In the genomic region with DNA sequence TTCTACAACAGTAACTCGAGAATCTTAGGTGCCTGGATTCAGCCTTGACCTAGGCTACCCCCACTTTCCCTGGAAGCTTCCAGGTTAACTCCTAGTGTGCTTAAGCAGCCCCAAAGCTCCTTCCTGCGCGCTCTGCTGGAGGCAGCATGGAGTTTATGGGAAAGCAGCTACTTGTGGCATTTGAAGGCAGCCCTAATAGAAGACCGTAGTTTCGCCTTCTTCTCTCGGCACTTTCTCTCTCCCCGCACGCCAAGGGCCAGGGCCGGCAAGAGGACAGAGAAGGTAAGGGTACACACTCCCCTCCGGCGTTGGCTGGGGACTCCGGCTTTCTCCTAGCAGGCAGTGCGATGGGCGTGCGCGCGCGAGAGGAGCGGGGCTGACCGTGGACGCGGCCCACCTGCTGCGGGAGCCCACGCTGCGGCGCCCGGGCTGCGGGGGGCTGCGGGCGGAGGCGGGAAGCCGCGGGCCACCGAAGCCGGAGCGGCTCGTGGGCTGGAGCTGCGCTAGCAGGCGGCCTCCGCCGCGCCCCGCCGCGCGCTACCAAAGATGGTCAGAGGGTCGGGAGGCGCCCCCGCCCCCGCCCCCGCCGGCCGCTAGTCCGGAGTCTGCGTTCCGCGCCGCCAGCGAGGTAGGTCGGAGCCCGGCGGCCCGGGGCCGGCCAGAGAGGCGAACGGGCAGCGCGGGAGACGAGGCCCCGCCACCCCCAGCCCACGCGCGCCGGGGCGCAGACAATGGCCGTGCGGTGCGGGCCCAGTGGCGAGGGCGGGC, we compare ENCODE assay signal across 7 mouse cellular contexts. TPM values are rescaled to one million over a fixed set of nuclear protein-coding genes. Genes with fewer than 3 reads are reported as not detected.
A peak's percentile ranks its signal among the peaks of the same experiment; 100 is the strongest.
DNase-seq lines count a peak whose midpoint lies in the region; ATAC-seq and TF ChIP-seq lines count a peak whose summit lies in the region.

No protein-coding gene starts in this region.

- no peak for TF ChIP-seq POLR2A in spleen, adult 2 months (IDR thresholded peaks at IDR 0.05; ENCODE audit: low read depth, low read length)

- peak overlapping the region; percentile 96 for H3K27ac ChIP-seq in hindbrain, embryonic 14.5 days
- H3K27ac ChIP-seq in limb, embryonic 11.5 days (replicated peaks; ENCODE audit: low read depth, low read length): peak overlapping the region; percentile 92
- H3K27ac ChIP-seq in midbrain, embryonic 11.5 days (ENCODE audit: low read depth, low read length): peak overlapping the region; percentile 87
- H3K27ac ChIP-seq in spleen, adult 2 months (ENCODE audit: insufficient read depth, low read length): peak overlapping the region; percentile 55

- peak; percentile 60 to 86 for DNase-seq in adrenal gland, adult (ENCODE audit: inconsistent age in 2 of 2, low spot score in 1 of 2)
- peak; percentile 79 to 80 for DNase-seq in cerebellum, postnatal 10 days
- DNase-seq in frontal cortex, postnatal 14 days (ENCODE audit: low spot score in 2 of 2): peak; percentile 33 to 41
- DNase-seq in hindbrain, embryonic 14.5 days (ENCODE audit: low spot score): peak; percentile 66
- peak; percentile 81 for DNase-seq in limb, embryonic 11.5 days (ENCODE audit: low spot score)
- DNase-seq in midbrain, embryonic 11.5 days (ENCODE audit: low spot score, missing footprints): peak; percentile 95
- no peak for DNase-seq in spleen, adult 2 months (ENCODE audit: low read depth in 1 of 2, low spot score in 2 of 2)

- H3K9me3 ChIP-seq in hindbrain, embryonic 14.5 days (ENCODE audit: control insufficient read depth, low read length): no peaks in the 10 kb centered on the region
- H3K9me3 ChIP-seq in limb, embryonic 11.5 days (ENCODE audit: control insufficient read depth, low read length): no peaks in the 10 kb centered on the region
- no peaks in the 10 kb centered on the region for H3K9me3 ChIP-seq in midbrain, embryonic 11.5 days (ENCODE audit: control insufficient read depth, low read length)

- H3K27me3 ChIP-seq in hindbrain, embryonic 14.5 days (ENCODE audit: control insufficient read depth, insufficient read depth, low read length): no peaks in the 10 kb centered on the region
- no peaks in the 10 kb centered on the region for H3K27me3 ChIP-seq in limb, embryonic 11.5 days (ENCODE audit: control insufficient read depth, insufficient read depth, low read length)
- H3K27me3 ChIP-seq in midbrain, embryonic 11.5 days (ENCODE audit: control insufficient read depth, insufficient read depth, low read length): no peaks in the 10 kb centered on the region
- H3K27me3 ChIP-seq in spleen, adult 2 months (ENCODE audit: control insufficient read depth, insufficient read depth, low read length): peaks cover 12% of the 10 kb centered on the region

- peak; percentile 87 for ATAC-seq in hindbrain, embryonic 14.5 days (ENCODE audit: low FRiP score)
- ATAC-seq in limb, embryonic 11.5 days (ENCODE audit: insufficient number of reproducible peaks, low FRiP score, low TSS enrichment, low read depth): peak; percentile 65
- peak; percentile 87 for ATAC-seq in midbrain, embryonic 11.5 days (ENCODE audit: low FRiP score)

- H3K36me3 ChIP-seq in hindbrain, embryonic 14.5 days (replicated peaks; ENCODE audit: control insufficient read depth, insufficient read depth): no peaks in the 10 kb centered on the region; the same call in 1 of the 2 replicates
- H3K36me3 ChIP-seq in limb, embryonic 11.5 days (ENCODE audit: control insufficient read depth, insufficient read depth, low read length): peaks cover 4% of the 10 kb centered on the region; the same call in 1 of the 2 replicates
- no peaks in the 10 kb centered on the region for H3K36me3 ChIP-seq in midbrain, embryonic 11.5 days (ENCODE audit: control insufficient read depth, insufficient read depth, low read length)
- H3K36me3 ChIP-seq in spleen, adult 2 months (ENCODE audit: control insufficient read depth, insufficient read depth, low read length): no peaks in the 10 kb centered on the region

- H3K4me2 ChIP-seq in hindbrain, embryonic 14.5 days (replicated peaks): peak overlapping the region; percentile 55
- H3K4me2 ChIP-seq in limb, embryonic 11.5 days (ENCODE audit: low read depth, severe bottlenecking): peak overlapping the region; percentile 58
- H3K4me2 ChIP-seq in midbrain, embryonic 11.5 days: peak overlapping the region; percentile 92

- WGBS in hindbrain, embryonic 14.5 days: under 1% methylated on average over 64 of the region's 80 CpGs
- WGBS in limb, embryonic 11.5 days: under 1% methylated on average over 60 of the region's 80 CpGs
- under 1% methylated on average over 44 of the region's 80 CpGs for WGBS in midbrain, embryonic 11.5 days
- under 1% methylated on average over 77 of the region's 80 CpGs for WGBS in spleen, adult 2 months

- H3K9ac ChIP-seq in hindbrain, embryonic 14.5 days: peak overlapping the region; percentile 94
- H3K9ac ChIP-seq in limb, embryonic 11.5 days (ENCODE audit: low read length): peak overlapping the region; percentile 96
- peak overlapping the region; percentile 97 for H3K9ac ChIP-seq in midbrain, embryonic 11.5 days (ENCODE audit: low read length)

- peak overlapping the region; percentile 83 for H3K4me3 ChIP-seq in hindbrain, embryonic 14.5 days (replicated peaks; ENCODE audit: low read length)
- peak overlapping the region; percentile 64 for H3K4me3 ChIP-seq in limb, embryonic 11.5 days (ENCODE audit: low read depth, low read length)
- peak overlapping the region; percentile 79 for H3K4me3 ChIP-seq in midbrain, embryonic 11.5 days (ENCODE audit: low read depth, low read length)
- H3K4me3 ChIP-seq in spleen, adult 2 months (ENCODE audit: extremely low read depth, insufficient read depth, insufficient read length): peak overlapping the region; percentile 61

- TF ChIP-seq CTCF in spleen, adult 2 months (IDR thresholded peaks at IDR 0.05; ENCODE audit: extremely low read depth, insufficient read depth, insufficient read length, insufficient replicate concordance): no peak

- peaks cover 26% of the 10 kb centered on the region for H3K4me1 ChIP-seq in hindbrain, embryonic 14.5 days (replicated peaks; ENCODE audit: control insufficient read depth, insufficient read depth, low read length)
- no peaks in the 10 kb centered on the region for H3K4me1 ChIP-seq in limb, embryonic 11.5 days (ENCODE audit: control insufficient read depth, insufficient read depth, low read length)
- H3K4me1 ChIP-seq in midbrain, embryonic 11.5 days (ENCODE audit: control insufficient read depth, insufficient read depth, low read length): peaks cover 15% of the 10 kb centered on the region
- H3K4me1 ChIP-seq in spleen, adult 2 months (ENCODE audit: control insufficient read depth, insufficient read depth, insufficient read length): peaks cover 3% of the 10 kb centered on the region

RNA-seq across cellular contexts. Expression of a gene that starts 0.8 kb away (rescaled TPM):
- 106 and 112 TPM in 2 replicates for polyA plus RNA-seq in hindbrain, embryonic 14.5 days (2014; fragmentation: Nextera tagmentation; extraction: Ambion mirVana)
- polyA plus RNA-seq in limb, embryonic 11.5 days (2014; fragmentation: Nextera tagmentation; extraction: Ambion mirVana): 31.6 and 35.7 TPM in 2 replicates
- 35.0 and 38.2 TPM in 2 replicates for polyA plus RNA-seq in midbrain, embryonic 11.5 days (2014; fragmentation: Nextera tagmentation; extraction: Ambion mirVana)
- polyA plus RNA-seq in spleen, adult 2 months (2012; rRNA removed): 1.4 and 1.9 TPM in 2 replicates

RNA-seq across cellular contexts. Expression of a gene that starts 33.1 kb away (rescaled TPM):
- polyA plus RNA-seq in hindbrain, embryonic 14.5 days (2014; fragmentation: Nextera tagmentation; extraction: Ambion mirVana): 40.2 and 47.0 TPM in 2 replicates
- 29.2 and 31.5 TPM in 2 replicates for polyA plus RNA-seq in limb, embryonic 11.5 days (2014; fragmentation: Nextera tagmentation; extraction: Ambion mirVana)
- 44.3 and 49.9 TPM in 2 replicates for polyA plus RNA-seq in midbrain, embryonic 11.5 days (2014; fragmentation: Nextera tagmentation; extraction: Ambion mirVana)
- polyA plus RNA-seq in spleen, adult 2 months (2012; rRNA removed): 34.2 and 74.5 TPM in 2 replicates

RNA-seq across cellular contexts. Expression of a gene that starts 33.2 kb away (rescaled TPM):
- polyA plus RNA-seq in hindbrain, embryonic 14.5 days (2014; fragmentation: Nextera tagmentation; extraction: Ambion mirVana): 2.0 and 2.3 TPM in 2 replicates
- 2.2 and 3.0 TPM in 2 replicates for polyA plus RNA-seq in limb, embryonic 11.5 days (2014; fragmentation: Nextera tagmentation; extraction: Ambion mirVana)
- polyA plus RNA-seq in midbrain, embryonic 11.5 days (2014; fragmentation: Nextera tagmentation; extraction: Ambion mirVana): 3.8 and 3.9 TPM in 2 replicates
- 0.08 TPM in 1 of 2 replicates, not detected in the other for polyA plus RNA-seq in spleen, adult 2 months (2012; rRNA removed)

RNA-seq across cellular contexts. Expression of a gene that starts 38.8 kb away (rescaled TPM):
- polyA plus RNA-seq in hindbrain, embryonic 14.5 days (2014; fragmentation: Nextera tagmentation; extraction: Ambion mirVana): 225 and 239 TPM in 2 replicates
- 423 and 426 TPM in 2 replicates for polyA plus RNA-seq in limb, embryonic 11.5 days (2014; fragmentation: Nextera tagmentation; extraction: Ambion mirVana)
- polyA plus RNA-seq in midbrain, embryonic 11.5 days (2014; fragmentation: Nextera tagmentation; extraction: Ambion mirVana): 440 and 468 TPM in 2 replicates
- polyA plus RNA-seq in spleen, adult 2 months (2012; rRNA removed): 1.5 and 1.6 TPM in 2 replicates

Comparison
In these comparisons a context has a peak if more than half of its experiments do, and no peak if none do; other contexts are left out.
1. DNase-seq: peak in adrenal gland, adult (2 of 2), cerebellum, postnatal 10 days (2 of 2), frontal cortex, postnatal 14 days (2 of 2), hindbrain, embryonic 14.5 days (single experiment), limb, embryonic 11.5 days (single experiment) and midbrain, embryonic 11.5 days (single experiment); none in spleen, adult 2 months (0 of 2).
2. RNA of a gene that starts 0.8 kb away (polyA plus RNA-seq): 106 to 112 TPM in hindbrain, embryonic 14.5 days, 35.0 to 38.2 TPM in midbrain, embryonic 11.5 days and 31.6 to 35.7 TPM in limb, embryonic 11.5 days; 1.4 to 1.9 TPM in spleen, adult 2 months; every median in the first group is over 10 times any median in the second.
3. Peak in every context shown above with its lines, with median percentiles within 50 percentile points of each other: ATAC-seq, H3K27ac ChIP-seq, H3K4me2 ChIP-seq, H3K4me3 ChIP-seq and H3K9ac ChIP-seq.